Mouse (Mus musculus): ENCODE results near the gene Macrod2.
A peak's percentile ranks its signal among the peaks of the same experiment; 100 is the strongest.

The Macrod2 gene

GRCm38 (mm10) chr2:141878473-141878872 is 1483.4 kb downstream of the Macrod2 start:
- DNase-seq: no peak

GRCm38 (mm10) chr2:141879711-141880110 is 1484.6 kb downstream of the Macrod2 start:
- no peak for DNase-seq

- DNase-seq: no peak
Observed at GRCm38 (mm10) chr2:141886694-141887474, 1491.8 kb downstream of the Macrod2 start.

GRCm38 (mm10) chr2:141889497-141889896 is 1494.4 kb downstream of the Macrod2 start:
- no peak for DNase-seq

- no peak for DNase-seq
Observed at GRCm38 (mm10) chr2:141897951-141898350, 1502.8 kb downstream of the Macrod2 start.

GRCm38 (mm10) chr2:141911831-141912447 is 1516.8 kb downstream of the Macrod2 start:
- no peak for DNase-seq

GRCm38 (mm10) chr2:141913486-141913885 is 1518.4 kb downstream of the Macrod2 start:
- DNase-seq: no peak

- DNase-seq: no peak
Observed at GRCm38 (mm10) chr2:141913894-141914293, 1518.8 kb downstream of the Macrod2 start.

- DNase-seq: no peak
Observed at GRCm38 (mm10) chr2:141920377-141920992, 1525.4 kb downstream of the Macrod2 start.

- DNase-seq: no peak
Observed at GRCm38 (mm10) chr2:141935130-141935529, 1540.0 kb downstream of the Macrod2 start.

GRCm38 (mm10) chr2:141954795-141955194 is 1559.7 kb downstream of the Macrod2 start:
- DNase-seq: no peak

- DNase-seq: peak; percentile 23
Observed at GRCm38 (mm10) chr2:141955197-141955596, 1560.1 kb downstream of the Macrod2 start.

GRCm38 (mm10) chr2:141962868-141963267 is 1567.8 kb downstream of the Macrod2 start:
- DNase-seq: no peak

- no peak for DNase-seq
Observed at GRCm38 (mm10) chr2:141983664-141984395, 1588.7 kb downstream of the Macrod2 start.

- DNase-seq: peak; percentile 85
Observed at GRCm38 (mm10) chr2:141998901-141999300, 1603.8 kb downstream of the Macrod2 start.

- no peak for DNase-seq
Observed at GRCm38 (mm10) chr2:142024534-142025155, 1629.5 kb downstream of the Macrod2 start.

GRCm38 (mm10) chr2:142026721-142027120 is 1631.6 kb downstream of the Macrod2 start:
- DNase-seq: peak; percentile 21

- no peak for DNase-seq
Observed at GRCm38 (mm10) chr2:142030756-142031646, 1635.9 kb downstream of the Macrod2 start.

- no peak for DNase-seq
Observed at GRCm38 (mm10) chr2:142055576-142055975, 1660.5 kb downstream of the Macrod2 start.

- peak; percentile 68 for DNase-seq
Observed at GRCm38 (mm10) chr2:142057889-142058750, 1663.0 kb downstream of the Macrod2 start.

- DNase-seq: no peak
Observed at GRCm38 (mm10) chr2:142058751-142059090, 1663.6 kb downstream of the Macrod2 start.

Data from cerebellum, adult 9-11 months (tissue).